Mouse (Mus musculus): Measurements from ENCODE around the gene Krt32.

- TF ChIP-seq POLR2A (IDR thresholded peaks at IDR 0.05; ENCODE audit: insufficient read depth, low read depth, low read length) (no peak), CTCF (IDR thresholded peaks at IDR 0.05; ENCODE audit: insufficient read depth, low read depth, low read length) (no peak)
Measured at GRCm38 (mm10) chr11:100067293-100068036, 20.6 kb downstream of the Krt32 start.

All from olfactory bulb, adult 2 months (tissue).